Mouse (Mus musculus) lung, postnatal 0 days (tissue): ENCODE measurements around the gene Exoc5.

Experiments
- CTCF ChIP-seq: IDR thresholded peaks from 2 replicates; pipeline ENCODE4 v1.5.1; 2016; ENCODE audit warnings: antibody characterized with exemption, mild to moderate bottlenecking
- EP300 ChIP-seq: IDR thresholded peaks from 2 replicates; pipeline ENCODE4 v1.6.1; 2016; ENCODE audit warnings: antibody characterized with exemption, mild to moderate bottlenecking, control low read depth

DNA sequence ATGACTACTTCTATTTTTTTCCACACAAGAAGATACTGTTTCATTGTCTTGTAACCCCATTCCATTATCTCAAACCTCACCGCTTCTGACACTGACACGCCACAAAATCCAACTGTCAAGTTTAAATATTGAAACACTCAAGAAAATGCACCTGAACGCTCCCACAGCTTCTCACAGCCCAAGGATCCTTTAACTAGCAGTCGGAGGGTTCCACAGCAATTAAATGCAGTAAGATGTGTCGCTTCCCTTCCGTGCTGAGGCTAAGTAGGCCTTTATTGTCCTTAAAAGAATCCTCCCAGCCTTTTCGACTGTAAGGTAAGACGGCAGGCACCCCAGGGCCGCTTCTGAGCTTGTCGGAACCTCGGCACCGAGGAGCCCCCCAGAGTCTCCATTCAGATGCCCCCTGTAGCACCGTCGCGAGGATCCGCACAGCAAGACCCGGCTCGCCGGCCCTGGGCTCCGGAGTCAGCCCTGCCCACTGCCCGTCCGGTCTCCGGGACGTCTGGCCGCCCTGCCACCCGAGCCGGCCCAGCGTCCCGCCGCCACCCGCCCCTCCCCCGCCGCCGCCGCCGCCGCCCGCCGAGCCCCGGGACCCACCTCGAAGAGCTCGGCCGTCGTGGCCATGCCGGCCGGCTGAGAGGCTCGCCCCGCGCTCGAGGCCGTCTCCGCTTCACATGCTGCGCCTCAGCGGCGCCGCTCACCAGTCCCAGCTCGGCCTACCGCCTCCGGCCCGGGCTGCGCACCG is 752 bp downstream of the Exoc5 start, which contains the start of gene Ap5m1:
- TF ChIP-seq CTCF (no peak), EP300 (no peak)
